Mouse (Mus musculus): ENCODE results near the gene Zfp385b.

Gene Zfp385b

GRCm38 (mm10) chr2:77781390-77781789, 38.0 kb downstream of the Zfp385b start:
- DNase-seq: no peak

- DNase-seq: peak; percentile 23
Measured at GRCm38 (mm10) chr2:77777781-77778180, 41.7 kb downstream of the Zfp385b start.

GRCm38 (mm10) chr2:77777047-77777686, 42.3 kb downstream of the Zfp385b start:
- no peak for DNase-seq

GRCm38 (mm10) chr2:77775247-77775880, 44.1 kb downstream of the Zfp385b start:
- peak; percentile 30 for DNase-seq

GRCm38 (mm10) chr2:77770056-77770697, 49.3 kb downstream of the Zfp385b start:
- no peak for DNase-seq

GRCm38 (mm10) chr2:77768321-77768886, 51.0 kb downstream of the Zfp385b start:
- peak; percentile 63 for DNase-seq

GRCm38 (mm10) chr2:77761967-77762366, 57.5 kb downstream of the Zfp385b start:
- DNase-seq: no peak

- DNase-seq: peak; percentile 46
Measured at GRCm38 (mm10) chr2:77758403-77759071, 60.9 kb downstream of the Zfp385b start.

- no peak for DNase-seq
Measured at GRCm38 (mm10) chr2:77752491-77752890, 66.9 kb downstream of the Zfp385b start.

- DNase-seq: no peak
Measured at GRCm38 (mm10) chr2:77749631-77750030, 69.8 kb downstream of the Zfp385b start.

GRCm38 (mm10) chr2:77746417-77746816, 73.0 kb downstream of the Zfp385b start:
- peak; percentile 39 for DNase-seq

- no peak for DNase-seq
Measured at GRCm38 (mm10) chr2:77745246-77745645, 74.2 kb downstream of the Zfp385b start.

- DNase-seq: no peak
Measured at GRCm38 (mm10) chr2:77742359-77742758, 77.1 kb downstream of the Zfp385b start.

- DNase-seq: no peak
Measured at GRCm38 (mm10) chr2:77730196-77730595, 89.2 kb downstream of the Zfp385b start.

- DNase-seq: no peak
Measured at GRCm38 (mm10) chr2:77726798-77727197, 92.6 kb downstream of the Zfp385b start.

- no peak for DNase-seq
Measured at GRCm38 (mm10) chr2:77720806-77721205, 98.6 kb downstream of the Zfp385b start.

- no peak for DNase-seq
Measured at GRCm38 (mm10) chr2:77716367-77716766, 103.1 kb downstream of the Zfp385b start.

- DNase-seq: no peak
Measured at GRCm38 (mm10) chr2:77713886-77714285, 105.6 kb downstream of the Zfp385b start.

- no peak for DNase-seq
Measured at GRCm38 (mm10) chr2:77711751-77712150, 107.7 kb downstream of the Zfp385b start.

GRCm38 (mm10) chr2:77709206-77709794, 110.1 kb downstream of the Zfp385b start:
- peak; percentile 37 for DNase-seq

- DNase-seq: no peak
Measured at GRCm38 (mm10) chr2:77707138-77707537, 112.3 kb downstream of the Zfp385b start.

- DNase-seq: no peak
Measured at GRCm38 (mm10) chr2:77705476-77705875, 114.0 kb downstream of the Zfp385b start.

GRCm38 (mm10) chr2:77703080-77703479, 116.4 kb downstream of the Zfp385b start:
- peak; percentile 75 for DNase-seq

All from right cerebral cortex, adult 18-20 months (tissue).